Mouse (Mus musculus): ENCODE results near the gene Lingo1.

DNA sequence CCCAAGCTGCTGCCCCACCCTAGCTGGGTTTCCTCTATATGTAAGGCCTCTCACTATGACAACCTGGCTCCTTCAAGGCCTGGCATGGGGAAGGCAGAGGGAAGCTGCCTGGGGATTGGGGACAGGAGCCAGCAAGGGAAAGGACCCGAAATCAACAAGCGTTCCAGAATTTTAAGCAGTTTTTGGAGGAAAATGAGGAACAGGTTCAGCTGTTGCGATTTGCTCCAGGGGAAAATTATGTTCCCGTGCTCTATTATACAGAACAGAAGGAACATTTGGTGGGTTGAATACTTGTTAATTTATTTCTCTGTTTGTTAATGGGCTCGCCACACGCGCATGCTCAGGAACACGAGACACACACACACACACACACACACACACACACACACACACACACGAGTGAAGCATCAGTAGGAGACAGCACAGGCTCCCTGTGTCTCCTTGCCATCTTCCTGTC is 34.1 kb downstream of the Lingo1 start:
- TF ChIP-seq CTCF (IDR thresholded peaks at IDR 0.05; ENCODE audit: control insufficient read depth, insufficient read depth, insufficient read length), result no peak
- TF ChIP-seq MYOD1 (IDR thresholded peaks at IDR 0.05; ENCODE audit: control insufficient read depth, insufficient read length, low read depth), result no peak
- TF ChIP-seq MYOG (IDR thresholded peaks at IDR 0.05; ENCODE audit: control insufficient read depth, extremely low read depth, insufficient read length), result no peak
- no peak for TF ChIP-seq CEBPB (IDR thresholded peaks at IDR 0.05; ENCODE audit: low read depth)

Data from C2C12 (cell line).